Mouse (Mus musculus) kidney, adult 2 months (tissue): ENCODE measurements around the gene Deup1.

Experiments used
- CTCF ChIP-seq: fragments of 200-500 bp; conservative IDR thresholded peaks from 2 replicates; pipeline ENCODE4 v1.5.1; 2011; ENCODE audit warnings: low read depth, mild to moderate bottlenecking, control low read depth, low read length, moderate library complexity, mixed read lengths; ENCODE audit not compliant: insufficient read depth, insufficient read length
- POLR2A ChIP-seq: fragments of 200-500 bp; IDR thresholded peaks from one replicate; pipeline ENCODE4 v1.6.1; 2011; ENCODE audit warnings: low read depth, low read length, control low read depth

DNA sequence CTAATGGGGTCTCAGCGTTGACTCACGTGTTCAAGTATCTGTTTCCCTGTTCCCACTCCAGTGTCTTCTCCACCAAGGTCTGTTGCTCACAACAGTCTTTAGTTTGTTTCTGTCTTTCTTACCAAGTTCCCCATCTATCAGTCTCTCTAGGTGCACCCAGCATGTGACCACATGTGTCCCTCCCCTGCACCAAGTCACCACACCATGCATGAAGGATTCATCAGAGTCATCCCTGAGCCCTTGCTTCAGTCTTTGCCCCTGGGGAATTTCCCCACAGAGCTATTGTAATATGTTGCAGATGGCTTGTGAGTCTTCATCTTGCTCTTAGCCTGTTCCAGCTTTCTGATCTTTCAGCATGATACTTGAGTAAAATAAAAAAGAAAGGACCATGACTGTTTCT, 93.6 kb downstream of the Deup1 start:
- TF ChIP-seq POLR2A: no peak
- TF ChIP-seq CTCF: no peak
